8 mouse cellular contexts compared by ENCODE assay signal in genomic region chr3:95174011-95174592, GRCm38 (mm10). TPM values are rescaled to one million over a fixed set of nuclear protein-coding genes. Genes with fewer than 3 reads are reported as not detected.
DNase-seq lines count a peak whose midpoint lies in the region; ATAC-seq lines count a peak whose summit lies in the region.

No protein-coding gene starts in this region.

- H3K36me3 ChIP-seq in intestine, embryonic 16.5 days (ENCODE audit: control insufficient read depth, insufficient read depth, low read length), result no peaks in the 10 kb centered on the region
- H3K36me3 ChIP-seq in midbrain, embryonic 10.5 days, result peaks cover 45% of the 10 kb centered on the region

- H3K9me3 ChIP-seq in intestine, embryonic 16.5 days (ENCODE audit: control insufficient read depth, low read length), result no peaks in the 10 kb centered on the region
- 0 out of 2 replicates have a peak, but pooled peaks cover 5% of the 10 kb centered on the region for H3K9me3 ChIP-seq in midbrain, embryonic 10.5 days (replicated peaks)

- ATAC-seq in granulocyte monocyte progenitor cell, adult 5-6 weeks (replicated peaks; ENCODE audit: poor library complexity, severe bottlenecking), result peak; percentile 79
- peak; percentile 39; the same call in 1 of the 2 replicates for ATAC-seq in intestine, embryonic 16.5 days

- peak overlapping the region; percentile 48 for H3K4me3 ChIP-seq in intestine, embryonic 16.5 days (ENCODE audit: low read length)
- H3K4me3 ChIP-seq in midbrain, embryonic 10.5 days, result peak overlapping the region; percentile 49

- no peak overlapping the region for H3K27ac ChIP-seq in intestine, embryonic 16.5 days (ENCODE audit: low read length)
- H3K27ac ChIP-seq in midbrain, embryonic 10.5 days (replicated peaks), result no peak overlapping the region

- DNase-seq in adrenal gland, postnatal 10 days, result peak; percentile 93
- peak; percentile 88 for DNase-seq in embryo, embryonic 9.5 days (ENCODE audit: extremely low spot score)
- peak; percentile 66 to 71 for DNase-seq in left cerebral cortex, postnatal 36 days (ENCODE audit: low spot score in 2 of 2)
- DNase-seq in midbrain, embryonic 10.5 days (ENCODE audit: low spot score), result peak; percentile 84
- DNase-seq in skeletal muscle tissue, adult 2 months (ENCODE audit: low read depth, low spot score), result peak; percentile 80
- DNase-seq in MN1 (ENCODE audit: low spot score), result no peak

- intact Hi-C loops in left cerebral cortex, postnatal 36 days (cut with DNase I), result no loop called here

- peak overlapping the region; percentile 67 for H3K4me2 ChIP-seq in intestine, embryonic 16.5 days (ENCODE audit: low read depth, low read length)

- 16% methylated on average over 16 of the region's 16 CpGs for WGBS in intestine, embryonic 16.5 days
- WGBS in midbrain, embryonic 10.5 days, result under 1% methylated on average over 16 of the region's 16 CpGs

- H3K27me3 ChIP-seq in intestine, embryonic 16.5 days (replicated peaks; ENCODE audit: control insufficient read depth, insufficient read depth, low read length), result peaks cover 27% of the 10 kb centered on the region
- H3K27me3 ChIP-seq in midbrain, embryonic 10.5 days (ENCODE audit: low read depth, poor library complexity, severe bottlenecking), result peaks cover 56% of the 10 kb centered on the region

- H3K9ac ChIP-seq in intestine, embryonic 16.5 days (ENCODE audit: low read depth, low read length), result no peak overlapping the region

- H3K4me1 ChIP-seq in intestine, embryonic 16.5 days (ENCODE audit: control insufficient read depth, insufficient read depth, low read length), result peaks cover 7% of the 10 kb centered on the region
- peaks cover 23% of the 10 kb centered on the region for H3K4me1 ChIP-seq in midbrain, embryonic 10.5 days

RNA-seq across cellular contexts. Expression of gene Sema6c, which starts 13.8 kb away (rescaled TPM):
- total RNA-seq in adrenal gland, postnatal 10 days (2021), result 10 to 100 TPM in 1 of 2 experiments, 1 to 10 TPM in 1; 8.3 to 17.1 TPM
- not detected in 2 replicates for total RNA-seq in granulocyte monocyte progenitor cell, adult 5-6 weeks (2014; fragmentation: Nextera tagmentation)
- total RNA-seq in granulocyte monocyte progenitor cell, adult 5-6 weeks (2017), result not detected in 2 replicates
- 1.1 and 2.3 TPM in 2 replicates for polyA plus RNA-seq in intestine, embryonic 16.5 days (2015; fragmentation: Nextera tagmentation; extraction: Ambion mirVana)
- total RNA-seq in left cerebral cortex, postnatal 36 days (2021), result 10 to 100 TPM; 20.2 to 21.0 TPM
- polyA plus RNA-seq in midbrain, embryonic 10.5 days (2016; fragmentation: Nextera tagmentation; extraction: Ambion mirVana), result 7.6 and 10.8 TPM in 2 replicates

RNA-seq across cellular contexts. Expression of gene Tnfaip8l2, which starts 31.9 kb away (rescaled TPM):
- total RNA-seq in adrenal gland, postnatal 10 days (2021), result 1 to 10 TPM; 3.7 to 4.4 TPM
- total RNA-seq in granulocyte monocyte progenitor cell, adult 5-6 weeks (2014; fragmentation: Nextera tagmentation), result 30.5 and 40.2 TPM in 2 replicates
- 21.0 and 24.3 TPM in 2 replicates for total RNA-seq in granulocyte monocyte progenitor cell, adult 5-6 weeks (2017)
- 4.9 and 5.3 TPM in 2 replicates for polyA plus RNA-seq in intestine, embryonic 16.5 days (2015; fragmentation: Nextera tagmentation; extraction: Ambion mirVana)
- total RNA-seq in left cerebral cortex, postnatal 36 days (2021), result 1 to 10 TPM; 2.5 TPM
- 1.8 and 3.0 TPM in 2 replicates for polyA plus RNA-seq in midbrain, embryonic 10.5 days (2016; fragmentation: Nextera tagmentation; extraction: Ambion mirVana)

RNA-seq across cellular contexts. Expression of gene Lysmd1, which starts 40.2 kb away (rescaled TPM):
- total RNA-seq in adrenal gland, postnatal 10 days (2021), result 1 to 10 TPM; 9.2 to 9.8 TPM
- total RNA-seq in granulocyte monocyte progenitor cell, adult 5-6 weeks (2014; fragmentation: Nextera tagmentation), result 3.1 and 4.3 TPM in 2 replicates
- 2.7 and 4.4 TPM in 2 replicates for total RNA-seq in granulocyte monocyte progenitor cell, adult 5-6 weeks (2017)
- 9.8 and 11.0 TPM in 2 replicates for polyA plus RNA-seq in intestine, embryonic 16.5 days (2015; fragmentation: Nextera tagmentation; extraction: Ambion mirVana)
- total RNA-seq in left cerebral cortex, postnatal 36 days (2021), result 10 to 100 TPM; 16.3 to 18.4 TPM
- 13.5 and 17.0 TPM in 2 replicates for polyA plus RNA-seq in midbrain, embryonic 10.5 days (2016; fragmentation: Nextera tagmentation; extraction: Ambion mirVana)

RNA-seq across cellular contexts. Expression of gene Scnm1, which starts 40.3 kb away (rescaled TPM):
- 10 to 100 TPM; 30.6 to 38.6 TPM for total RNA-seq in adrenal gland, postnatal 10 days (2021)
- total RNA-seq in granulocyte monocyte progenitor cell, adult 5-6 weeks (2014; fragmentation: Nextera tagmentation), result 41.2 and 82.8 TPM in 2 replicates
- 53.1 and 64.1 TPM in 2 replicates for total RNA-seq in granulocyte monocyte progenitor cell, adult 5-6 weeks (2017)
- 56.9 and 62.2 TPM in 2 replicates for polyA plus RNA-seq in intestine, embryonic 16.5 days (2015; fragmentation: Nextera tagmentation; extraction: Ambion mirVana)
- total RNA-seq in left cerebral cortex, postnatal 36 days (2021), result 10 to 100 TPM; 46.1 to 46.4 TPM
- 79.5 and 88.6 TPM in 2 replicates for polyA plus RNA-seq in midbrain, embryonic 10.5 days (2016; fragmentation: Nextera tagmentation; extraction: Ambion mirVana)

RNA-seq across cellular contexts. Expression of gene Gabpb2, which starts 43.6 kb away (rescaled TPM):
- 10 to 100 TPM; 20.6 to 25.2 TPM for total RNA-seq in adrenal gland, postnatal 10 days (2021)
- 36.0 and 54.3 TPM in 2 replicates for total RNA-seq in granulocyte monocyte progenitor cell, adult 5-6 weeks (2014; fragmentation: Nextera tagmentation)
- total RNA-seq in granulocyte monocyte progenitor cell, adult 5-6 weeks (2017), result 39.8 and 43.6 TPM in 2 replicates
- 5.7 and 6.0 TPM in 2 replicates for polyA plus RNA-seq in intestine, embryonic 16.5 days (2015; fragmentation: Nextera tagmentation; extraction: Ambion mirVana)
- 10 to 100 TPM in 1 of 2 experiments, 1 to 10 TPM in 1; 6.3 to 13.4 TPM for total RNA-seq in left cerebral cortex, postnatal 36 days (2021)
- polyA plus RNA-seq in midbrain, embryonic 10.5 days (2016; fragmentation: Nextera tagmentation; extraction: Ambion mirVana), result 10.6 and 11.3 TPM in 2 replicates

Comparison
In these comparisons a context has a peak if more than half of its experiments do, and no peak if none do; other contexts are left out.
1. RNA of gene Sema6c, which starts 13.8 kb away (total RNA-seq): 20.2 to 21.0 TPM in left cerebral cortex, postnatal 36 days and 8.3 to 17.1 TPM in adrenal gland, postnatal 10 days; not detected in granulocyte monocyte progenitor cell, adult 5-6 weeks; every median in the first group is over 4 times any median in the second.
2. RNA of gene Tnfaip8l2, which starts 31.9 kb away (total RNA-seq): 21.0 to 40.2 TPM in granulocyte monocyte progenitor cell, adult 5-6 weeks; 3.7 to 4.4 TPM in adrenal gland, postnatal 10 days and 2.5 TPM in left cerebral cortex, postnatal 36 days; every median in the first group is over 4 times any median in the second.